20 mouse cellular contexts compared by ENCODE assay signal in genomic region chr11:55234288-55234687, GRCm38 (mm10). TPM values are rescaled to one million over a fixed set of nuclear protein-coding genes. Genes with fewer than 3 reads are reported as not detected.
DNase-seq lines count a peak whose midpoint lies in the region; ATAC-seq and TF ChIP-seq lines count a peak whose summit lies in the region.
"Had no signal": no experiment of that assay in that cellular context is flagged by ENCODE, and none has a peak within 500 bp of the region (broad histone marks: within the 10 kb centered on the region; RNA-seq: fewer than 3 reads in every experiment).

No protein-coding gene starts in this region.

- H3K27ac ChIP-seq in kidney, adult 2 months (ENCODE audit: insufficient read depth, low read depth, low read length), result no peak overlapping the region
- H3K27ac ChIP-seq in lung, postnatal 0 days (ENCODE audit: low read length), result no peak overlapping the region
- H3K27ac ChIP-seq: embryonic facial prominence, embryonic 10.5 days; forebrain, embryonic 13.5 days; hindbrain, embryonic 10.5 days; hindbrain, embryonic 15.5 days had no signal

- intact Hi-C loops in left cerebral cortex, postnatal 4 days (cut with DNase I), result no loop called here
- intact Hi-C loops in left cerebral cortex, postnatal 25 days (cut with DNase I), result no loop called here

- 88% methylated on average over 7 of the region's 7 CpGs for WGBS in kidney, adult 2 months
- WGBS in lung, postnatal 0 days, result 91% methylated on average over 7 of the region's 7 CpGs

- H3K4me1 ChIP-seq in kidney, adult 2 months (ENCODE audit: control insufficient read depth, insufficient read depth, low read length), result no peaks in the 10 kb centered on the region
- H3K4me1 ChIP-seq in lung, postnatal 0 days (ENCODE audit: insufficient read depth, low read depth, low read length), result no peaks in the 10 kb centered on the region
- H3K4me1 ChIP-seq: forebrain, embryonic 13.5 days; heart, embryonic 12.5 days; hindbrain, embryonic 15.5 days had no signal

- no peak overlapping the region for H3K9ac ChIP-seq in lung, postnatal 0 days (replicated peaks; ENCODE audit: low read depth)
- H3K9ac ChIP-seq: forebrain, embryonic 13.5 days; forebrain, postnatal 0 days; heart, embryonic 12.5 days; hindbrain, embryonic 15.5 days had no signal

- no peaks in the 10 kb centered on the region for H3K9me3 ChIP-seq in lung, postnatal 0 days (ENCODE audit: low read length)
- H3K9me3 ChIP-seq: embryonic facial prominence, embryonic 10.5 days; forebrain, embryonic 13.5 days; heart, embryonic 12.5 days; hindbrain, embryonic 10.5 days; hindbrain, embryonic 15.5 days had no signal

- ATAC-seq in lung, postnatal 0 days, result no peak
- no peak for ATAC-seq in monocyte, adult 5-6 weeks (replicated peaks; ENCODE audit: insufficient number of reproducible peaks, low FRiP score, low TSS enrichment, poor library complexity, severe bottlenecking)
- ATAC-seq: forebrain, embryonic 13.5 days; forebrain, postnatal 0 days; inflammation-experienced regulatory T-cells, adult 6 months; intestine, postnatal 0 days had no signal

- TF ChIP-seq CTCF in kidney, adult 2 months (conservative IDR thresholded peaks at IDR 0.05; ENCODE audit: insufficient read depth, insufficient read length, low read depth, low read length), result no peak
- no peak for TF ChIP-seq CTCF in lung, postnatal 0 days (IDR thresholded peaks at IDR 0.05)

- no peaks in the 10 kb centered on the region for H3K27me3 ChIP-seq in kidney, adult 2 months (replicated peaks; ENCODE audit: control insufficient read depth, insufficient read depth, low read length)
- no peaks in the 10 kb centered on the region for H3K27me3 ChIP-seq in lung, postnatal 0 days (replicated peaks; ENCODE audit: insufficient read depth, low read length)
- H3K27me3 ChIP-seq: CH12.LX; forebrain, embryonic 13.5 days; heart, embryonic 12.5 days; hindbrain, embryonic 15.5 days had no signal

- H3K4me2 ChIP-seq in lung, postnatal 0 days (replicated peaks; ENCODE audit: low read depth, low read length), result no peak overlapping the region
- H3K4me2 ChIP-seq: forebrain, embryonic 13.5 days; heart, embryonic 12.5 days; hindbrain, embryonic 15.5 days had no signal

- no peak for TF ChIP-seq POLR2A in kidney, adult 2 months (IDR thresholded peaks at IDR 0.05; ENCODE audit: low read depth, low read length)

- TF ChIP-seq EP300 in lung, postnatal 0 days (IDR thresholded peaks at IDR 0.05), result no peak

- H3K36me3 ChIP-seq in kidney, adult 2 months (ENCODE audit: control insufficient read depth, insufficient read depth, low read length), result peaks cover 3% of the 10 kb centered on the region; the same call in 1 of the 2 replicates
- peaks cover 10% of the 10 kb centered on the region; the same call in 1 of the 2 replicates for H3K36me3 ChIP-seq in lung, postnatal 0 days (ENCODE audit: insufficient read depth, low read length)

- DNase-seq in left cerebral cortex, postnatal 4 days, result peak; percentile 46
- no peak for DNase-seq in left cerebral cortex, postnatal 25 days (ENCODE audit: low spot score in 2 of 2)
- DNase-seq in cerebellum, adult 11-12 months, result peak; percentile 83
- peak; percentile 88 for DNase-seq in cerebellum, adult 9-10 months
- peak; percentile 77 to 87 for DNase-seq in cerebellum, postnatal 25 days
- DNase-seq in kidney, adult 2 months, result no peak
- DNase-seq in lung, postnatal 0 days (ENCODE audit: low spot score), result no peak
- DNase-seq: adrenal gland, postnatal 25 days; forebrain, postnatal 0 days; gastrocnemius, postnatal 14 days; kidney, adult 9 months had no signal

- no peak overlapping the region for H3K4me3 ChIP-seq in kidney, adult 2 months (ENCODE audit: insufficient read depth, low read depth, low read length)
- H3K4me3 ChIP-seq in lung, postnatal 0 days (ENCODE audit: low read depth, low read length), result no peak overlapping the region
- H3K4me3 ChIP-seq: embryonic facial prominence, embryonic 10.5 days; forebrain, embryonic 13.5 days; heart, embryonic 12.5 days; hindbrain, embryonic 10.5 days; hindbrain, embryonic 15.5 days had no signal

RNA-seq across cellular contexts. Expression of gene Slc36a1, which starts 30.1 kb away (rescaled TPM):
- total RNA-seq in left cerebral cortex, postnatal 4 days (2021), result 10 to 100 TPM; 33.5 to 41.3 TPM
- 10 to 100 TPM; 80.4 to 82.8 TPM for total RNA-seq in left cerebral cortex, postnatal 25 days (2021)
- polyA plus RNA-seq in kidney, adult 2 months (2012; rRNA removed), result 60.5 and 63.4 TPM in 2 replicates
- polyA plus RNA-seq in lung, postnatal 0 days (2015; fragmentation: Nextera tagmentation; extraction: Ambion mirVana), result 1.7 and 1.8 TPM in 2 replicates
- 5.2 to 11.1 TPM (median 8.1 TPM) in 3 replicates for total RNA-seq in monocyte, adult 5-6 weeks (2017)

RNA-seq across cellular contexts. Expression of gene Slc36a2, which starts 49.4 kb away (rescaled TPM):
- under 1 TPM in 1 of 2 experiments, not detected in 1; 0.52 TPM for total RNA-seq in left cerebral cortex, postnatal 4 days (2021)
- under 1 TPM; 0.34 to 0.43 TPM for total RNA-seq in left cerebral cortex, postnatal 25 days (2021)
- 35.4 and 36.9 TPM in 2 replicates for polyA plus RNA-seq in kidney, adult 2 months (2012; rRNA removed)
- 25.4 and 32.4 TPM in 2 replicates for polyA plus RNA-seq in lung, postnatal 0 days (2015; fragmentation: Nextera tagmentation; extraction: Ambion mirVana)
- not detected in 3 replicates for total RNA-seq in monocyte, adult 5-6 weeks (2017)
- polyA plus RNA-seq: intestine, postnatal 0 days had no signal

Comparison
In these comparisons a context has a peak if more than half of its experiments do, and no peak if none do; other contexts are left out.
1. DNase-seq: peak in left cerebral cortex, postnatal 4 days (single experiment), cerebellum, adult 11-12 months (single experiment), cerebellum, adult 9-10 months (single experiment) and cerebellum, postnatal 25 days (2 of 2); none in left cerebral cortex, postnatal 25 days (0 of 2), kidney, adult 2 months (single experiment) and lung, postnatal 0 days (single experiment).